In genomic region chr19:28635991-28636553, GRCm38 (mm10) we compare ENCODE assay signal across 17 mouse cellular contexts. TPM values are rescaled to one million over a fixed set of nuclear protein-coding genes. Genes with fewer than 3 reads are reported as not detected.
DNase-seq lines count a peak whose midpoint lies in the region; ATAC-seq lines count a peak whose summit lies in the region.
"Had no signal": no experiment of that assay in that cellular context is flagged by ENCODE, and none has a peak within 500 bp of the region (broad histone marks: within the 10 kb centered on the region; RNA-seq: fewer than 3 reads in every experiment).

No protein-coding gene starts in this region.

- peak; percentile 67; the same call in 1 of the 2 replicates for ATAC-seq in forebrain, embryonic 12.5 days (ENCODE audit: low FRiP score)
- no peak for ATAC-seq in midbrain, embryonic 14.5 days (ENCODE audit: low FRiP score, low TSS enrichment)
- ATAC-seq in erythroid progenitor cell, adult 5-6 weeks (replicated peaks; ENCODE audit: low FRiP score, poor library complexity, severe bottlenecking): no peak

- H3K27me3 ChIP-seq in forebrain, embryonic 12.5 days: peaks cover 12% of the 10 kb centered on the region; the same call in 1 of the 2 replicates
- no peaks in the 10 kb centered on the region for H3K27me3 ChIP-seq in midbrain, embryonic 14.5 days (ENCODE audit: control insufficient read depth, insufficient read depth, low read length)
- H3K27me3 ChIP-seq: embryonic facial prominence, embryonic 12.5 days; liver, embryonic 13.5 days had no signal

- H3K9ac ChIP-seq in forebrain, embryonic 12.5 days: no peak overlapping the region
- no peak overlapping the region for H3K9ac ChIP-seq in midbrain, embryonic 14.5 days (replicated peaks; ENCODE audit: low read length)
- H3K9ac ChIP-seq: embryonic facial prominence, embryonic 12.5 days; liver, embryonic 13.5 days had no signal

- WGBS in forebrain, embryonic 12.5 days: 11% methylated on average over 7 of the region's 8 CpGs
- 24% methylated on average over 7 of the region's 8 CpGs for WGBS in midbrain, embryonic 14.5 days

- H3K4me3 ChIP-seq in forebrain, embryonic 12.5 days (replicated peaks): no peak overlapping the region
- H3K4me3 ChIP-seq in midbrain, embryonic 14.5 days (replicated peaks; ENCODE audit: low read depth, low read length): no peak overlapping the region
- H3K4me3 ChIP-seq: embryonic facial prominence, embryonic 12.5 days; gastrocnemius, adult 2 months; liver, embryonic 13.5 days; megakaryocyte, embryonic 14.5 days had no signal

- H3K27ac ChIP-seq in forebrain, embryonic 12.5 days: 0 out of 2 replicates have a peak overlapping the region, but pooled peaks have one; percentile 19
- H3K27ac ChIP-seq in midbrain, embryonic 14.5 days (replicated peaks; ENCODE audit: low read depth, low read length): no peak overlapping the region
- H3K27ac ChIP-seq: embryonic facial prominence, embryonic 12.5 days; gastrocnemius, adult 2 months; liver, embryonic 13.5 days had no signal

- no peaks in the 10 kb centered on the region for H3K36me3 ChIP-seq in forebrain, embryonic 12.5 days (replicated peaks)
- H3K36me3 ChIP-seq in midbrain, embryonic 14.5 days (ENCODE audit: control insufficient read depth, insufficient read depth, low read length): no peaks in the 10 kb centered on the region
- H3K36me3 ChIP-seq: embryonic facial prominence, embryonic 12.5 days; liver, embryonic 13.5 days had no signal

- intact Hi-C loops in heart, postnatal 25 days (cut with DNase I): no loop called here

- no peaks in the 10 kb centered on the region for H3K9me3 ChIP-seq in forebrain, embryonic 12.5 days
- no peaks in the 10 kb centered on the region; the same call in 1 of the 2 replicates for H3K9me3 ChIP-seq in midbrain, embryonic 14.5 days (ENCODE audit: control insufficient read depth, low read length)
- H3K9me3 ChIP-seq: embryonic facial prominence, embryonic 12.5 days; liver, embryonic 13.5 days; megakaryocyte, embryonic 14.5 days had no signal

- DNase-seq in heart, adult 11 months: peak; percentile 12
- no peak for DNase-seq in heart, postnatal 25 days (ENCODE audit: low spot score)
- peak; percentile 48 to 77 for DNase-seq in kidney, adult 8-10 months
- peak; percentile 36 for DNase-seq in midbrain, embryonic 14.5 days
- DNase-seq in urinary bladder, postnatal 4 days (ENCODE audit: low spot score in 2 of 2): no peak
- no peak for DNase-seq in lung, postnatal 4 days
- DNase-seq: adrenal gland, postnatal 14 days; cerebellum, adult 2 months; gastrocnemius, adult 2 months; liver, embryonic 13.5 days; right cerebral cortex, postnatal 4 days; thymus, postnatal 36 days had no signal

- H3K4me1 ChIP-seq in forebrain, embryonic 12.5 days: peaks cover 16% of the 10 kb centered on the region
- H3K4me1 ChIP-seq in midbrain, embryonic 14.5 days (ENCODE audit: control insufficient read depth, insufficient read depth, low read length): 0 out of 2 replicates have a peak, but pooled peaks cover 7% of the 10 kb centered on the region
- H3K4me1 ChIP-seq: liver, embryonic 13.5 days; megakaryocyte, embryonic 14.5 days had no signal

- H3K4me2 ChIP-seq in forebrain, embryonic 12.5 days: peak overlapping the region; percentile 13; the same call in 1 of the 2 replicates
- no peak overlapping the region for H3K4me2 ChIP-seq in midbrain, embryonic 14.5 days (ENCODE audit: low read length)
- H3K4me2 ChIP-seq: embryonic facial prominence, embryonic 12.5 days; liver, embryonic 13.5 days had no signal

RNA-seq across cellular contexts. Expression of gene Glis3, which starts 43.8 kb away (rescaled TPM):
- total RNA-seq in heart, postnatal 25 days (2021): 1 to 10 TPM; 1.6 TPM
- 2.2 and 2.6 TPM in 2 replicates for polyA plus RNA-seq in forebrain, embryonic 12.5 days (2016; fragmentation: Nextera tagmentation; extraction: Ambion mirVana)
- polyA plus RNA-seq in midbrain, embryonic 14.5 days (2014; fragmentation: Nextera tagmentation; extraction: Ambion mirVana): 4.1 and 4.4 TPM in 2 replicates
- 2.2 and 6.3 TPM in 2 replicates for total RNA-seq in erythroid progenitor cell, adult 5-6 weeks (2015; ENCODE audit: low replicate concordance)
- total RNA-seq in erythroid progenitor cell, adult 5-6 weeks (2017; ENCODE audit: low replicate concordance): 1.0 TPM in 1 of 2 replicates, not detected in the other
- total RNA-seq: MEL had no signal

Comparison
In these comparisons a context has a peak if more than half of its experiments do, and no peak if none do; other contexts are left out.
1. DNase-seq: peak in heart, adult 11 months (single experiment), kidney, adult 8-10 months (2 of 2) and midbrain, embryonic 14.5 days (single experiment); none in heart, postnatal 25 days (single experiment), urinary bladder, postnatal 4 days (0 of 2) and lung, postnatal 4 days (0 of 2).